Mouse (Mus musculus) lung, postnatal 0 days (tissue): Measurements from ENCODE around the gene Hacd3.
"Not testable (repeated sequence)": the region's sequence is repeated elsewhere in the genome, so short reads cannot be mapped to it uniquely, and the experiment has no call there.

Experiments used
- CTCF ChIP-seq: IDR thresholded peaks from 2 replicates; pipeline ENCODE4 v1.5.1; 2016; ENCODE audit warnings: antibody characterized with exemption, mild to moderate bottlenecking
- EP300 ChIP-seq: IDR thresholded peaks from 2 replicates; pipeline ENCODE4 v1.6.1; 2016; ENCODE audit warnings: antibody characterized with exemption, mild to moderate bottlenecking, control low read depth

DNA sequence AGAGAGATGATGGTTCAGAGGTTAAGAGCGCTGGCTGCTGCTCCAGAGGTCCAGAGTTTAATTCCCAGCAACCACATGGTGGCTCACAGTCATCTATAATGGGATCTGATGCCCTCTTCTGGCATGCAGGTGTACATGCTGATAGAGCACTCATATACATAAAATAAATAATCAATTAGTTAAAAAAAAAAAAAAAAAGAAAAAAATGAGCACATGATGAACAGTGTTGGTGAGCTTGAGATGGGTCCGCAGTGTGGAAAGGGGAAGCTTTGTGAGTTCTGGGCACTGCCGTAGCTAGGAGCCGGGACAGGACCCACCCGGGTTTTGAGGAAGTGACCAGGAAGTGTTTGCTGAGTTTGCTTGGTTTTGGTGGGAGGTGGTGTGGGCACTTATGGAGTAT, 9.9 kb upstream of the Hacd3 start:
- TF ChIP-seq CTCF, EP300: not testable (repeated sequence)
